Mouse (Mus musculus): ENCODE results near the gene Tango6. TPM values are rescaled to one million over a fixed set of nuclear protein-coding genes. Genes with fewer than 3 reads are reported as not detected.

Gene Tango6
- polyA plus RNA-seq, 1 experiment from 2014 or later, result 6.0 TPM

- H3K4me2 ChIP-seq, result no peak overlapping the region
- ATAC-seq (ENCODE audit: low read depth), result no peak
- no peak overlapping the region for H3K4me3 ChIP-seq
- peak overlapping the region; percentile 59; the same call in 1 of the 2 replicates for H3K27ac ChIP-seq (replicated peaks)
- H3K9me3 ChIP-seq, result no peaks in the 10 kb centered on the region; the same call in 1 of the 2 replicates
- H3K36me3 ChIP-seq, result peaks cover 12% of the 10 kb centered on the region
- H3K27me3 ChIP-seq, result no peaks in the 10 kb centered on the region
- peaks cover 12% of the 10 kb centered on the region; the same call in 1 of the 2 replicates for H3K4me1 ChIP-seq (replicated peaks)
- no peak overlapping the region for H3K9ac ChIP-seq
- 85% methylated on average over 9 of the region's 9 CpGs for WGBS
Observed at GRCm38 (mm10) chr8:106704199-106704900, 21.5 kb downstream of the Tango6 start.

GRCm38 (mm10) chr8:106704901-106705321 lies 22.0 kb downstream of the Tango6 start:
- Histone ChIP-seq H3K27ac (replicated peaks) (peak overlapping the region; percentile 59), H3K9ac (no peak overlapping the region), H3K4me1 (replicated peaks) (peaks cover 12% of the 10 kb centered on the region; the same call in 1 of the 2 replicates), H3K27me3 (no peaks in the 10 kb centered on the region), H3K4me2 (no peak overlapping the region), H3K4me3 (no peak overlapping the region), H3K9me3 (no peaks in the 10 kb centered on the region), H3K36me3 (peaks cover 7% of the 10 kb centered on the region; the same call in 1 of the 2 replicates)
- 64% methylated on average over 9 of the region's 9 CpGs for WGBS
- ATAC-seq (ENCODE audit: low read depth), result peak; percentile 67; the same call in 1 of the 2 replicates

GRCm38 (mm10) chr8:106706194-106706593 lies 23.3 kb downstream of the Tango6 start:
- 84% methylated on average over 6 of the region's 6 CpGs for WGBS
- Histone ChIP-seq H3K9ac (no peak overlapping the region), H3K4me3 (no peak overlapping the region), H3K9me3 (no peaks in the 10 kb centered on the region), H3K27ac (replicated peaks) (no peak overlapping the region), H3K4me2 (no peak overlapping the region), H3K27me3 (no peaks in the 10 kb centered on the region), H3K4me1 (replicated peaks) (peaks cover 12% of the 10 kb centered on the region; the same call in 1 of the 2 replicates), H3K36me3 (no peaks in the 10 kb centered on the region)
- ATAC-seq (ENCODE audit: low read depth), result no peak

- H3K4me2 ChIP-seq, result no peak overlapping the region
- H3K9me3 ChIP-seq, result no peaks in the 10 kb centered on the region
- no peaks in the 10 kb centered on the region for H3K36me3 ChIP-seq
- no peak overlapping the region for H3K9ac ChIP-seq
- peaks cover 10% of the 10 kb centered on the region; the same call in 1 of the 2 replicates for H3K4me1 ChIP-seq (replicated peaks)
- no peak overlapping the region for H3K27ac ChIP-seq (replicated peaks)
- ATAC-seq (ENCODE audit: low read depth), result no peak
- H3K4me3 ChIP-seq, result no peak overlapping the region
- WGBS, result 95% methylated on average over 2 of the region's 2 CpGs
- H3K27me3 ChIP-seq, result no peaks in the 10 kb centered on the region
Observed at GRCm38 (mm10) chr8:106710002-106710401, 27.1 kb downstream of the Tango6 start.

GRCm38 (mm10) chr8:106712487-106712886 lies 29.6 kb downstream of the Tango6 start:
- Histone ChIP-seq H3K4me1 (replicated peaks) (no peaks in the 10 kb centered on the region), H3K9me3 (no peaks in the 10 kb centered on the region), H3K9ac (no peak overlapping the region), H3K27me3 (no peaks in the 10 kb centered on the region), H3K27ac (replicated peaks) (no peak overlapping the region), H3K4me3 (no peak overlapping the region), H3K4me2 (no peak overlapping the region), H3K36me3 (no peaks in the 10 kb centered on the region)
- 90% methylated on average over 3 of the region's 3 CpGs for WGBS
- ATAC-seq (ENCODE audit: low read depth), result no peak

GRCm38 (mm10) chr8:106714297-106714696 lies 31.4 kb downstream of the Tango6 start:
- Histone ChIP-seq H3K9ac (no peak overlapping the region), H3K4me2 (no peak overlapping the region), H3K27ac (replicated peaks) (no peak overlapping the region), H3K27me3 (no peaks in the 10 kb centered on the region), H3K4me3 (no peak overlapping the region), H3K36me3 (no peaks in the 10 kb centered on the region), H3K9me3 (no peaks in the 10 kb centered on the region), H3K4me1 (replicated peaks) (peaks cover 7% of the 10 kb centered on the region)
- no peak for ATAC-seq (ENCODE audit: low read depth)
- 81% methylated on average over 4 of the region's 4 CpGs for WGBS

GRCm38 (mm10) chr8:106718091-106718500 lies 35.2 kb downstream of the Tango6 start:
- no peaks in the 10 kb centered on the region for H3K27me3 ChIP-seq
- no peak overlapping the region for H3K4me3 ChIP-seq
- H3K27ac ChIP-seq (replicated peaks), result 0 out of 2 replicates have a peak overlapping the region, but pooled peaks have one; percentile 4
- no peaks in the 10 kb centered on the region; the same call in 1 of the 2 replicates for H3K36me3 ChIP-seq
- H3K9ac ChIP-seq, result peak overlapping the region; percentile 49; the same call in 1 of the 2 replicates
- H3K4me1 ChIP-seq (replicated peaks), result peaks cover 14% of the 10 kb centered on the region
- peak; percentile 75 for ATAC-seq (ENCODE audit: low read depth)
- no peaks in the 10 kb centered on the region for H3K9me3 ChIP-seq
- 20% methylated on average over 17 of the region's 17 CpGs for WGBS
- H3K4me2 ChIP-seq, result peak overlapping the region; percentile 34

GRCm38 (mm10) chr8:106720921-106721320 lies 38.1 kb downstream of the Tango6 start:
- ATAC-seq (ENCODE audit: low read depth), result no peak
- Histone ChIP-seq H3K36me3 (no peaks in the 10 kb centered on the region; the same call in 1 of the 2 replicates), H3K4me3 (no peak overlapping the region), H3K4me2 (no peak overlapping the region), H3K9ac (no peak overlapping the region), H3K27me3 (peaks cover 10% of the 10 kb centered on the region; the same call in 1 of the 2 replicates), H3K27ac (replicated peaks) (no peak overlapping the region), H3K4me1 (replicated peaks) (peaks cover 22% of the 10 kb centered on the region), H3K9me3 (no peaks in the 10 kb centered on the region)
- WGBS, result 77% methylated on average over 8 of the region's 8 CpGs

GRCm38 (mm10) chr8:106722453-106722852 lies 39.6 kb downstream of the Tango6 start:
- Histone ChIP-seq H3K4me1 (replicated peaks) (peaks cover 30% of the 10 kb centered on the region), H3K36me3 (no peaks in the 10 kb centered on the region; the same call in 1 of the 2 replicates), H3K4me2 (no peak overlapping the region), H3K9ac (no peak overlapping the region), H3K27ac (replicated peaks) (0 out of 2 replicates have a peak overlapping the region, but pooled peaks have one; percentile 54), H3K4me3 (no peak overlapping the region), H3K27me3 (peaks cover 11% of the 10 kb centered on the region; the same call in 1 of the 2 replicates), H3K9me3 (no peaks in the 10 kb centered on the region)
- ATAC-seq (ENCODE audit: low read depth), result no peak
- 85% methylated on average over 6 of the region's 6 CpGs for WGBS

GRCm38 (mm10) chr8:106723921-106724320 lies 41.1 kb downstream of the Tango6 start:
- 10% methylated on average over 2 of the region's 2 CpGs for WGBS
- no peaks in the 10 kb centered on the region; the same call in 1 of the 2 replicates for H3K36me3 ChIP-seq
- no peak overlapping the region for H3K9ac ChIP-seq
- peaks cover 11% of the 10 kb centered on the region; the same call in 1 of the 2 replicates for H3K27me3 ChIP-seq
- peaks cover 33% of the 10 kb centered on the region for H3K4me1 ChIP-seq (replicated peaks)
- no peak for ATAC-seq (ENCODE audit: low read depth)
- H3K9me3 ChIP-seq, result no peaks in the 10 kb centered on the region
- no peak overlapping the region for H3K27ac ChIP-seq (replicated peaks)
- H3K4me2 ChIP-seq, result no peak overlapping the region
- no peak overlapping the region for H3K4me3 ChIP-seq

GRCm38 (mm10) chr8:106726551-106726950 lies 43.7 kb downstream of the Tango6 start:
- WGBS, result 79% methylated on average over 6 of the region's 6 CpGs
- no peak overlapping the region for H3K4me3 ChIP-seq

GRCm38 (mm10) chr8:106727241-106727835 lies 44.5 kb downstream of the Tango6 start:
- Histone ChIP-seq H3K27ac (replicated peaks) (peak overlapping the region; percentile 74), H3K4me1 (replicated peaks) (peaks cover 34% of the 10 kb centered on the region), H3K4me3 (peak overlapping the region; percentile 10), H3K4me2 (peak overlapping the region; percentile 46), H3K36me3 (no peaks in the 10 kb centered on the region), H3K27me3 (peaks cover 11% of the 10 kb centered on the region; the same call in 1 of the 2 replicates), H3K9ac (peak overlapping the region; percentile 53; the same call in 1 of the 2 replicates), H3K9me3 (no peaks in the 10 kb centered on the region)
- peak; percentile 82; the same call in 1 of the 2 replicates for ATAC-seq (ENCODE audit: low read depth)
- WGBS, result 13% methylated on average over 16 of the region's 16 CpGs

More at GRCm38 (mm10) chr8:106726551-106726950, 43.7 kb downstream of the Tango6 start:
- no peak for ATAC-seq (ENCODE audit: low read depth)
- H3K4me2 ChIP-seq, result no peak overlapping the region
- peaks cover 11% of the 10 kb centered on the region; the same call in 1 of the 2 replicates for H3K27me3 ChIP-seq
- peaks cover 33% of the 10 kb centered on the region for H3K4me1 ChIP-seq (replicated peaks)
- H3K9ac ChIP-seq, result no peak overlapping the region
- no peaks in the 10 kb centered on the region for H3K9me3 ChIP-seq
- H3K36me3 ChIP-seq, result no peaks in the 10 kb centered on the region
- peak overlapping the region; percentile 74 for H3K27ac ChIP-seq (replicated peaks)

Data from neural tube, embryonic 13.5 days (tissue).